Mouse (Mus musculus): ENCODE results near the gene Trpt1. TPM values are rescaled to one million over a fixed set of nuclear protein-coding genes. Genes with fewer than 3 reads are reported as not detected.

Gene Trpt1
- polyA plus RNA-seq, 1 experiment from 2014 or later: 22.0 TPM

DNA sequence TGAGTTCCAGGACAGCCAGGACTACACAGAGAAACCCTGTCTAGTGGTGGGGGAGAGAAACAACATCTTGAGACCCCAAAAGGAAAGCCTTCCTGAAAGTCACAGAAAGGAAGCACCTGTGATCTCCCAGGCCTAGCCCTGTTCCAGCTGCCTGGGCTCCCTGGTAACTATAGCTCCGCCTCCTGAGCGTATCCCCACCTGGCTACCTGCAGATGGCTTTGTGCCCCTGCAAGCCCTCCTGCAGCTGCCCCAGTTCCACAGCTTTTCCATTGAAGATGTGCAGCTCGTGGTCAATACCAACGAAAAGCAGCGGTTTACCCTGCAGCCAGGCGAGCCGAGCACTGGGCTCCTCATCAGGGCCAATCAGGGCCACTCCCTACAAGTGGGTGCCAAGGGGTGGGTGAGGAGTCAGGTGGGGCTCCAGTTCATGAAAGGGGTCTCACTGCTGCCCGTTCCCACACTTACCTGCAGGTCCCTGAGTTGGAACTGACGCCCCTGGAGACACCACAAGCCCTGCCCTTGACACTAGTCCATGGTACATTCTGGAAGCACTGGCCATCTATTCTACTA, 1.9 kb downstream of the Trpt1 start:
- Histone ChIP-seq H3K27me3 (ENCODE audit: control insufficient read depth, insufficient read depth, low read length) (no peaks in the 10 kb centered on the region), H3K36me3 (ENCODE audit: control insufficient read depth, insufficient read depth, low read length) (peaks cover 28% of the 10 kb centered on the region), H3K4me3 (ENCODE audit: control insufficient read depth in 1 of 2, insufficient read depth in 1 of 2, low read depth in 1 of 2, low read length in 2 of 2) (no peak overlapping the region), H3K4me1 (ENCODE audit: control insufficient read depth in 2 of 2, insufficient read depth in 2 of 2, low read length in 2 of 2) (peaks cover 18 to 31% of the 10 kb centered on the region in 2 experiments), H3K4me2 (ENCODE audit: low read length) (no peak overlapping the region), H3K27ac (replicated peaks in 1 of 2; ENCODE audit: control insufficient read depth in 1 of 2, insufficient read depth in 1 of 2, low read depth in 2 of 2, low read length in 2 of 2) (no peak overlapping the region), H3K9ac (ENCODE audit: low read length) (no peak overlapping the region), H3K9me3 (ENCODE audit: control insufficient read depth, low read length) (no peaks in the 10 kb centered on the region)
- WGBS: 86% methylated on average over 9 of the region's 9 CpGs
- ATAC-seq (ENCODE audit: insufficient number of reproducible peaks, insufficient read depth, low FRiP score, low read depth): no peak

DNA sequence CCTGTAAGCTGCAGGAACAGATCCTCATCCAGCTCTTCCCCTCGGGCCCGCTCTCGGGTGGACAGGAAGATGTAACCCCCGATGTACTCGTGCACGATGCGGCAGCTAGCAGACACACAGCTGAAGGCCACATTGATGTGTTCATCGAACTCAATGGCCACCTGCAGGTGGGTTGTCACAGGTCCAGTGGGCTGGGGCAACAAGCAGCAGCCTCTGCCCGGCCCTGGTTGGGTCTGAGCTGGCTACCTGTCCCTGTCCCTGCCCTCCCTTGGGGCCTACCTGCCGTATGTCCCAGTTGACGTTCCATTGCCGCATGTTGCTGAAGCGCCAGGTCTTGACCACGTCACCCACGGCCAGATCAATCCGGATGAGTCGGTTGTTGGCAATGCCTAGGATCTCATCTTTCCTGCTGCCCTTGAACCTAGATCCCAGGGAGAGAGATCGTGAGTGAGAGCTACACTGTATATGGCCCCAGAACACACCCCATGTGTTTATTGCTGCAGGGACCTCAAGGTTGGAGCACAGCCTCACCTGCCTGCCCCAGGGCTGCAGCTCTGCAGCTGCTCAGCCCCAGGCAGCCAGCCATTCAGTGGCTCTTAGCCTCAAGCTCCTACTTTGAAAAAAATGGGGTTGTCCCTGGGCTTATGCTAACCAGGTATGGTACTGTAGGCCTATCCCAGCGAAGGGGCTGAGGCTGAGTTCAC, 3.6 kb downstream of the Trpt1 start:
- ATAC-seq (ENCODE audit: insufficient number of reproducible peaks, insufficient read depth, low FRiP score, low read depth): no peak
- Histone ChIP-seq H3K36me3 (ENCODE audit: control insufficient read depth, insufficient read depth, low read length) (peaks cover 22% of the 10 kb centered on the region), H3K4me2 (ENCODE audit: low read length) (no peak overlapping the region), H3K9me3 (ENCODE audit: control insufficient read depth, low read length) (no peaks in the 10 kb centered on the region), H3K9ac (ENCODE audit: low read length) (no peak overlapping the region), H3K4me3 (ENCODE audit: control insufficient read depth in 1 of 2, insufficient read depth in 1 of 2, low read depth in 1 of 2, low read length in 2 of 2) (no peak overlapping the region), H3K27me3 (ENCODE audit: control insufficient read depth, insufficient read depth, low read length) (no peaks in the 10 kb centered on the region), H3K27ac (replicated peaks in 1 of 2; ENCODE audit: control insufficient read depth in 1 of 2, insufficient read depth in 1 of 2, low read depth in 2 of 2, low read length in 2 of 2) (no peak overlapping the region), H3K4me1 (ENCODE audit: control insufficient read depth in 2 of 2, insufficient read depth in 2 of 2, low read length in 2 of 2) (peaks cover 17 to 26% of the 10 kb centered on the region in 2 experiments)
- 92% methylated on average over 19 of the region's 19 CpGs for WGBS

DNA sequence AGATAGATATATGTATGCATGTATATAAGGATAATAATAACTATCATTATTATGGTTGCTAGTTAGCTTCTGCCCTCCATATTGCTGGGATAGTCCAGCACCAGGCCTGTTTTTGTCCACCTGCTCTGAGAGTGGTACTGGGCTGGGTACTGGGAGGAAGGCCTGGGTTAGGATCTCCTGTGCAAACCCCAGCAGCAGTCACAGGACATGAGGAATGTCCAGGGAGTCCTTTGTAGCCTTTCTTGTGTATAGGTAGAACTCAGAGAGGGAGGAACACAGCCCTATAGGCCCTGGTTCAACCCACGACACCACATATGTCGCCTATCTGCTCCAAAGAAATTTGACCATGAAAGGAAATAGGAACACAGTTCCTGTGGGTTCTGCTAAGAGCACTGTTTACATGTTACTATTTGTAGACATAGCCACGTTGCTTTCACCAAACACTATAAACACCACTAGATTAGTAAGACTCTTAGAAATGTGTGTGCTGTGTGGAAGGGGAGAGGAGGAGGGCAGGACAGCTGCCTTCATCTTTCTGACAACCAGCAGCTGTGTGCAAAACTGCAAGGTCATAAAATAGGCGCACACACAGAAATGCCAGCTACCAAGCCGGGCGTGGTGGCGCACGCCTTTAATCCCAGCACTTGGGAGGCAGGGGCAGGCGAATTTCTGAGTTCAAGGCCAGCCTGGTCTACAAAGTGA, 11.1 kb downstream of the Trpt1 start:
- Histone ChIP-seq H3K9ac (ENCODE audit: low read length) (no peak overlapping the region), H3K9me3 (ENCODE audit: control insufficient read depth, low read length) (no peaks in the 10 kb centered on the region), H3K36me3 (ENCODE audit: control insufficient read depth, insufficient read depth, low read length) (no peaks in the 10 kb centered on the region), H3K4me2 (ENCODE audit: low read length) (no peak overlapping the region), H3K4me1 (ENCODE audit: control insufficient read depth in 2 of 2, insufficient read depth in 2 of 2, low read length in 2 of 2) (peaks cover 2 to 6% of the 10 kb centered on the region in 2 experiments; a peak in 1 of 4 replicates), H3K27ac (replicated peaks in 1 of 2; ENCODE audit: control insufficient read depth in 1 of 2, insufficient read depth in 1 of 2, low read depth in 2 of 2, low read length in 2 of 2) (no peak overlapping the region), H3K4me3 (ENCODE audit: control insufficient read depth in 1 of 2, insufficient read depth in 1 of 2, low read depth in 1 of 2, low read length in 2 of 2) (no peak overlapping the region), H3K27me3 (ENCODE audit: control insufficient read depth, insufficient read depth, low read length) (no peaks in the 10 kb centered on the region)
- WGBS: 80% methylated on average over 9 of the region's 9 CpGs
- no peak for ATAC-seq (ENCODE audit: insufficient number of reproducible peaks, insufficient read depth, low FRiP score, low read depth)

DNA sequence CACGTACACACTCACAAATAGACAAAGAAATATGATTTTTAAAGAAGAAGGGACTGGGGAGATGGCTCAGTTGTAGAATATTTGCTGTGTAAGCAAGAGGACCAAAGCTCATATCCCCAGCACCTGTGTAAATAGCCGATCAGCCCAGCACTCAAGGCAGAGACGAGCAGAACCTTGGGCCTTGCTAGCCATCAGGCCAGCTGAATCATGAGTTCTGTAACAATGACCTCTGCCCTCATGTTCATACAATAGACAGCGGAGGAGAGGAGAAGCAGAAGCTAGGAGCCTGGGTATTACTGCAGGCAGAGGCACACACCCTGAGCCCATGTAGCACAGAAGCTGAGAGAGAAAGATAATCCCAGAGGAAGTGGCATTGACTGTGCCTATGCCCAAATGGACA, 16.5 kb downstream of the Trpt1 start:
- WGBS: 85% methylated on average over 4 of the region's 4 CpGs
- H3K9ac ChIP-seq (ENCODE audit: low read length): no peak overlapping the region
- H3K27ac ChIP-seq (replicated peaks in 1 of 2; ENCODE audit: control insufficient read depth in 1 of 2, insufficient read depth in 1 of 2, low read depth in 2 of 2, low read length in 2 of 2): no peak overlapping the region
- ATAC-seq (ENCODE audit: insufficient number of reproducible peaks, insufficient read depth, low FRiP score, low read depth): no peak
- no peaks in the 10 kb centered on the region for H3K9me3 ChIP-seq (ENCODE audit: control insufficient read depth, low read length)
- no peaks in the 10 kb centered on the region for H3K27me3 ChIP-seq (ENCODE audit: control insufficient read depth, insufficient read depth, low read length)
- H3K4me1 ChIP-seq (ENCODE audit: control insufficient read depth in 2 of 2, insufficient read depth in 2 of 2, low read length in 2 of 2): no peaks in the 10 kb centered on the region
- no peak overlapping the region for H3K4me3 ChIP-seq (ENCODE audit: control insufficient read depth in 1 of 2, insufficient read depth in 1 of 2, low read depth in 1 of 2, low read length in 2 of 2)
- no peaks in the 10 kb centered on the region for H3K36me3 ChIP-seq (ENCODE audit: control insufficient read depth, insufficient read depth, low read length)
- H3K4me2 ChIP-seq (ENCODE audit: low read length): no peak overlapping the region

DNA sequence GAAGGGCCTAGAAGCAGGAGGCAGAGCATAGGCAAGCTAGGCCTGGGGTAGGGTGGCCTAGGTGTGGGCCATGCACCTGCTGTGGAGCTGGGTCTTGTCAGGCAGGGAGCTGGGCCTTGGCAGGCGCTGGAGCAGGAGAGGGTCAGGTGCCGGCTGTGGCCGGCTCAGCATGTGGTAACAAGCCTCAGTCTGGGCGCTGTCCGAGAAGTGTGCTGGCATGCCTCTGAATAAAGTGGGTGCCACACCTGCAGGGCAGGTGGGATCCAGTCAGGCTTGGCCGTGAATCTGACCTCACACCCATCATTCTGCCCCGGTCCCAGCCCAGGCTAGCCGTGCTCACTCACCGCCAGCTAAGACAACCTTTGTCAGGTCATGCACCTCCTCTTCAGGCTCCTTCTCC, 18.1 kb downstream of the Trpt1 start:
- 82% methylated on average over 9 of the region's 9 CpGs for WGBS
- Histone ChIP-seq H3K27me3 (ENCODE audit: control insufficient read depth, insufficient read depth, low read length) (no peaks in the 10 kb centered on the region), H3K4me2 (ENCODE audit: low read length) (no peak overlapping the region), H3K9ac (ENCODE audit: low read length) (no peak overlapping the region), H3K27ac (replicated peaks in 1 of 2; ENCODE audit: control insufficient read depth in 1 of 2, insufficient read depth in 1 of 2, low read depth in 2 of 2, low read length in 2 of 2) (no peak overlapping the region), H3K36me3 (ENCODE audit: control insufficient read depth, insufficient read depth, low read length) (peaks cover 4% of the 10 kb centered on the region; the same call in 1 of the 2 replicates), H3K9me3 (ENCODE audit: control insufficient read depth, low read length) (no peaks in the 10 kb centered on the region), H3K4me3 (ENCODE audit: control insufficient read depth in 1 of 2, insufficient read depth in 1 of 2, low read depth in 1 of 2, low read length in 2 of 2) (no peak overlapping the region), H3K4me1 (ENCODE audit: control insufficient read depth in 2 of 2, insufficient read depth in 2 of 2, low read length in 2 of 2) (peaks cover 6% of the 10 kb centered on the region in 2 experiments; a peak in 2 of 4 replicates)
- no peak for ATAC-seq (ENCODE audit: insufficient number of reproducible peaks, insufficient read depth, low FRiP score, low read depth)

DNA sequence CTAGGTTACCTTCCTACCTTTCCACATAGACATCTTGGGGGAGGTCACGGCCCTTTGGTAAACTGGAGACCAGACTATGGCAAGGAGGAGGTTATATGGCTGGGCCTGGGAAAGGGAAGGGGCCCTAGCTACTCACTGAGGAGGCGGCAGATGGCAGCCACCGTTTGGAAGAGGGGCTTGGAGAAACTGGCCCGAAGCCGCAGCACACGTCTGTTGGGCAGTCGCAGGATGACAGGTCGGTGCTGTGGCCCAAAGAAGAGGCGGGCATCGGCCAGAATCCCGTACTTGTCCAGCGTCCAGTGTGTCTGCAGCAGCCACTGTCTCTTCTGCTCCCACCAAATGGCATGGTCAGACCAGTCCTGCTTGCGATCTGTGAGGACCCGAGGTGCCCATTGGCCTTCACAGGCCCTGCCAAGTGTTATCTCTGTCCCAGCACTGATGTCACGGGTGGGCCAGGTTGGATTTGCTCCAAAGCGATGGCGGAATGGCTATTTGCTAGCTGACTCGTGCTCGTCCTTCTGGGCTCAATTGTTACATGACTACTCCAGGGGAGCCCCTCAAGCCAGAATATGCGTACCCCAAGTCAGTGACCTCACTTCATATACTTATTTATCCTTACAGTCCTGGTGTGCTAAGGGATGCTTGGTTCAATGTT, 18.7 kb downstream of the Trpt1 start:
- no peak overlapping the region for H3K27ac ChIP-seq (replicated peaks in 1 of 2; ENCODE audit: control insufficient read depth in 1 of 2, insufficient read depth in 1 of 2, low read depth in 2 of 2, low read length in 2 of 2)
- no peak overlapping the region for H3K4me3 ChIP-seq (ENCODE audit: control insufficient read depth in 1 of 2, insufficient read depth in 1 of 2, low read depth in 1 of 2, low read length in 2 of 2)
- 0 out of 2 replicates have a peak, but pooled peaks have one; percentile 38 for ATAC-seq (ENCODE audit: insufficient number of reproducible peaks, insufficient read depth, low FRiP score, low read depth)
- 82% methylated on average over 20 of the region's 20 CpGs for WGBS
- no peaks in the 10 kb centered on the region for H3K27me3 ChIP-seq (ENCODE audit: control insufficient read depth, insufficient read depth, low read length)
- H3K9me3 ChIP-seq (ENCODE audit: control insufficient read depth, low read length): no peaks in the 10 kb centered on the region
- peaks cover 10% of the 10 kb centered on the region for H3K36me3 ChIP-seq (ENCODE audit: control insufficient read depth, insufficient read depth, low read length)
- H3K4me1 ChIP-seq (ENCODE audit: control insufficient read depth in 2 of 2, insufficient read depth in 2 of 2, low read length in 2 of 2): peaks cover 6 to 9% of the 10 kb centered on the region in 2 experiments; a peak in 2 of 4 replicates
- no peak overlapping the region for H3K9ac ChIP-seq (ENCODE audit: low read length)
- H3K4me2 ChIP-seq (ENCODE audit: low read length): no peak overlapping the region

All from heart, embryonic 14.5 days (tissue).